Mouse (Mus musculus) CH12.LX (cell line): ENCODE data around the gene Crtc2. TPM values are rescaled to one million over a fixed set of nuclear protein-coding genes. Genes with fewer than 3 reads are reported as not detected.

Source experiments
- DNase-seq: peaks from one replicate; pipeline ENCODE4 v3.0.0-alpha.2; 2013; ENCODE audit errors: extremely low read depth
- H3K27ac ChIP-seq: 2 replicates; pipeline ENCODE4 v1.5.1; 2012; ENCODE audit warnings: low read depth, mild to moderate bottlenecking, control low read depth, moderate library complexity; ENCODE audit not compliant: insufficient read depth
- H3K27me3 ChIP-seq: replicated peaks from 2 replicates; pipeline ENCODE3; 2012; ENCODE audit warnings: inconsistent platforms
- H3K36me3 ChIP-seq, 2 experiments: replicated peaks in 1 of 2; 2 replicates each; pipeline versions ENCODE3 to v1.6.1; 2012; ENCODE audit warnings: inconsistent platforms in 1 of 2, low read length in 1 of 2, mild to moderate bottlenecking in 1 of 2, mixed read lengths in 1 of 2, moderate library complexity in 1 of 2; ENCODE audit not compliant: control insufficient read depth in 1 of 2, insufficient read depth in 1 of 2
- H3K4me1 ChIP-seq, 2 experiments: 2 replicates each; pipeline ENCODE4 v1.6.1; 2012; ENCODE audit warnings: inconsistent platforms in 1 of 2, moderate library complexity in 1 of 2; ENCODE audit not compliant: insufficient read depth in 2 of 2, control insufficient read depth in 1 of 2
- H3K4me2 ChIP-seq: 2 replicates; pipeline ENCODE4 v1.6.1; 2012; ENCODE audit warnings: low read depth, mild to moderate bottlenecking, control low read depth; ENCODE audit not compliant: poor library complexity, insufficient read depth, severe bottlenecking
- H3K4me3 ChIP-seq, 3 experiments: fragments of 150-350 bp in 1 of 3; sonication (generic) in 1 of 3; replicated peaks in 1 of 3; 2 replicates each; pipeline versions ENCODE3 to v1.5.1; 2011 to 2012; ENCODE audit warnings: low read depth in 2 of 3, low read length in 2 of 3, mild to moderate bottlenecking in 2 of 3, moderate library complexity in 2 of 3, control low read depth in 1 of 3, improper control_type of control experiment in 1 of 3, inconsistent platforms in 1 of 3, mixed read lengths in 1 of 3; ENCODE audit not compliant: poor library complexity in 1 of 3
- H3K79me2 ChIP-seq: replicated peaks from 2 replicates; pipeline ENCODE4 v1.6.1; 2012; ENCODE audit warnings: mild to moderate bottlenecking, moderate library complexity; ENCODE audit not compliant: control insufficient read depth, poor library complexity, insufficient read depth, severe bottlenecking; ENCODE audit errors: extremely low read depth
- H3K9ac ChIP-seq: 2 replicates; pipeline ENCODE4 v1.6.1; 2012; ENCODE audit warnings: low read depth, mild to moderate bottlenecking, control low read depth, moderate library complexity; ENCODE audit not compliant: insufficient read depth
- H3K9me3 ChIP-seq: replicated peaks from 2 replicates; pipeline ENCODE3; 2012; ENCODE audit warnings: low read length, inconsistent platforms, mixed read lengths
- CHD1 ChIP-seq: IDR thresholded peaks from 2 replicates; pipeline ENCODE4 v1.6.1; 2012; ENCODE audit warnings: low read depth, low read length, improper control_type of control experiment, inconsistent platforms
- CHD2 ChIP-seq: IDR thresholded peaks from 2 replicates; pipeline ENCODE4 v1.6.1; 2011; ENCODE audit warnings: low read length, improper control_type of control experiment
- CTCF ChIP-seq, 2 experiments: IDR thresholded peaks in 1 of 2; conservative IDR thresholded peaks in 1 of 2; 2 replicates each; pipeline ENCODE4 v1.5.1; 2011 to 2012; ENCODE audit warnings: low read depth in 2 of 2, low read length in 2 of 2, improper control_type of control experiment in 1 of 2, inconsistent platforms in 1 of 2, mild to moderate bottlenecking in 1 of 2, moderate library complexity in 1 of 2
- E2F4 ChIP-seq: IDR thresholded peaks from 2 replicates; pipeline ENCODE4 v1.6.1; 2011; ENCODE audit warnings: low read depth, low read length, improper control_type of control experiment; ENCODE audit not compliant: insufficient replicate concordance
- ETS1 ChIP-seq: conservative IDR thresholded peaks from 2 replicates; pipeline ENCODE4 v1.6.1; 2012; ENCODE audit warnings: low read depth, mild to moderate bottlenecking, inconsistent platforms, low read length, improper control_type of control experiment, moderate library complexity
- GABPA ChIP-seq: IDR thresholded peaks from 2 replicates; pipeline ENCODE4 v1.6.1; 2012; ENCODE audit warnings: low read depth, low read length, improper control_type of control experiment, inconsistent platforms; ENCODE audit not compliant: insufficient replicate concordance
- HCFC1 ChIP-seq: IDR thresholded peaks from 2 replicates; pipeline ENCODE4 v1.6.1; 2012; ENCODE audit warnings: low read depth, mild to moderate bottlenecking, inconsistent platforms, low read length, improper control_type of control experiment
- MAFK ChIP-seq: IDR thresholded peaks from 2 replicates; pipeline ENCODE4 v1.6.1; 2011; ENCODE audit warnings: low read length, improper control_type of control experiment; ENCODE audit not compliant: insufficient replicate concordance
- MAX ChIP-seq: IDR thresholded peaks from 2 replicates; pipeline ENCODE4 v1.6.1; 2011; ENCODE audit warnings: low read length, improper control_type of control experiment
- MAZ ChIP-seq: IDR thresholded peaks from 2 replicates; pipeline ENCODE4 v1.6.1; 2012; ENCODE audit warnings: low read depth, mild to moderate bottlenecking, inconsistent platforms, low read length, improper control_type of control experiment, moderate library complexity
- MXI1 ChIP-seq: IDR thresholded peaks from 2 replicates; pipeline ENCODE4 v1.6.1; 2011; ENCODE audit warnings: mild to moderate bottlenecking, low read depth, low read length, improper control_type of control experiment
- NRF1 ChIP-seq: IDR thresholded peaks from 2 replicates; pipeline ENCODE4 v1.6.1; 2014; ENCODE audit warnings: low read depth, mild to moderate bottlenecking, inconsistent platforms, low read length, improper control_type of control experiment, moderate library complexity
- POLR2AphosphoS2 ChIP-seq: IDR thresholded peaks from 2 replicates; pipeline ENCODE4 v1.6.1; 2011; ENCODE audit warnings: low read depth, low read length, improper control_type of control experiment
- RAD21 ChIP-seq: IDR thresholded peaks from 2 replicates; pipeline ENCODE4 v1.6.1; 2011; ENCODE audit warnings: low read depth, mild to moderate bottlenecking, low read length, improper control_type of control experiment, moderate library complexity
- RCOR1 ChIP-seq: conservative IDR thresholded peaks from 2 replicates; pipeline ENCODE4 v1.6.1; 2012; ENCODE audit warnings: low read depth, mild to moderate bottlenecking, inconsistent platforms, low read length, improper control_type of control experiment
- SMC3 ChIP-seq: IDR thresholded peaks from 2 replicates; pipeline ENCODE4 v1.6.1; 2011; ENCODE audit warnings: low read depth, low read length, improper control_type of control experiment
- TBP ChIP-seq: conservative IDR thresholded peaks from 2 replicates; pipeline ENCODE4 v1.6.1; 2011; ENCODE audit warnings: low read depth, low read length, improper control_type of control experiment
- TCF12 ChIP-seq: IDR thresholded peaks from 2 replicates; pipeline ENCODE4 v1.6.1; 2014; ENCODE audit warnings: low read depth, mild to moderate bottlenecking, inconsistent platforms, low read length, improper control_type of control experiment
- UBTF ChIP-seq: IDR thresholded peaks from 2 replicates; pipeline ENCODE4 v1.6.1; 2012; ENCODE audit warnings: low read depth, mild to moderate bottlenecking, inconsistent platforms, low read length, improper control_type of control experiment, moderate library complexity
- USF1 ChIP-seq: IDR thresholded peaks from 2 replicates; pipeline ENCODE4 v1.6.1; 2014; ENCODE audit warnings: low read depth, mild to moderate bottlenecking, inconsistent platforms, low read length, improper control_type of control experiment
- ZKSCAN1 ChIP-seq: IDR thresholded peaks from 2 replicates; pipeline ENCODE4 v1.6.1; 2012; ENCODE audit warnings: low read depth, inconsistent platforms, low read length, improper control_type of control experiment, borderline replicate concordance
- ZMIZ1 ChIP-seq: IDR thresholded peaks from 2 replicates; pipeline ENCODE4 v1.6.1; 2012; ENCODE audit warnings: low read depth, mild to moderate bottlenecking, inconsistent platforms, low read length, improper control_type of control experiment
- dilution Hi-C: fragments of 300-500 bp; cut with MboI; formaldehyde crosslinking; loops from 2 replicates; pipeline ENCODE4 v1.14.3; 2020; ENCODE audit warnings: low sequenced_read_pairs; ENCODE audit not compliant: extremely low pct_unique_long_range_greater_than_20kb, extremely low pct_ligation_motif_present
- in situ Hi-C: fragments of 300-500 bp; cut with MboI; formaldehyde crosslinking; loops from 3 replicates; pipeline ENCODE4 v1.14.3; 2019; ENCODE audit warnings: low sequenced_read_pairs, low pct_ligation_motif_present, low pct_unique_long_range_greater_than_20kb, mixed read lengths
- polyA plus RNA-seq: library from polyadenylated mRNA; unstranded; fragments of >175 nt; gene quantifications from 2 replicates; pipeline ENCODE4 v1.2.1, GENCODE M21; 2012; ENCODE audit warnings: low read depth; ENCODE audit not compliant: insufficient read length
- total RNA-seq, 2 experiments: library from RNA; depleted of rRNA; stranded (reverse); fragments of 300-350 nt in 1 of 2; fragments of >200 nt in 1 of 2; gene quantifications; 2 replicates each; pipeline ENCODE4 v1.2.3; 2012 to 2014

Gene Crtc2
- total and polyA plus RNA-seq, 3 experiments: 6.1 to 69.8 (median 13.5) TPM

- no peak overlapping the region for H3K27ac ChIP-seq
- DNase-seq: no peak
- H3K79me2 ChIP-seq: no peaks in the 10 kb centered on the region
- H3K9ac ChIP-seq: no peak overlapping the region
- no peak overlapping the region for H3K4me2 ChIP-seq
- peaks cover 88 to 96% of the 10 kb centered on the region in 2 experiments for H3K36me3 ChIP-seq
- H3K4me1 ChIP-seq: no peaks in the 10 kb centered on the region
- dilution Hi-C loops: no loop called here
- H3K9me3 ChIP-seq: no peaks in the 10 kb centered on the region
- H3K27me3 ChIP-seq: no peaks in the 10 kb centered on the region
- TF ChIP-seq RAD21 (no peak), NRF1 (no peak), MAX (no peak), CTCF (conservative IDR thresholded peaks at IDR 0.05 in 1 of 2, IDR thresholded peaks at IDR 0.05 in 1 of 2; ENCODE audit: low read depth in 2 of 2, low read length in 2 of 2) (no peak), USF1 (no peak)
- no peak overlapping the region for H3K4me3 ChIP-seq
- in situ Hi-C loops: no loop called here
These were observed 22.9 kb downstream of the Crtc2 start for GRCm38 (mm10) chr3:90276858-90277257.

- Histone ChIP-seq H3K4me1 (no peaks in the 10 kb centered on the region), H3K4me2 (no peak overlapping the region), H3K36me3 (peaks cover 79 to 95% of the 10 kb centered on the region in 2 experiments), H3K27me3 (no peaks in the 10 kb centered on the region), H3K9me3 (no peaks in the 10 kb centered on the region)
- TF ChIP-seq CHD1 (no peak), TCF12 (no peak), RCOR1 (no peak), SMC3 (no peak), MAFK (no peak), MXI1 (no peak), ETS1 (no peak), HCFC1 (no peak), ZKSCAN1 (no peak), MAZ (no peak), E2F4 (no peak)
- TF ChIP-seq, all 38 proteins: peak for 0
- Histone ChIP-seq H3K4me3 (no peak overlapping the region), H3K79me2 (no peaks in the 10 kb centered on the region), H3K27ac (no peak overlapping the region), H3K9ac (no peak overlapping the region)
- in situ Hi-C loops: no loop called here
- dilution Hi-C loops: no loop called here
- no peak for DNase-seq
These were observed 23.8 kb downstream of the Crtc2 start for GRCm38 (mm10) chr3:90277793-90278192.

- Histone ChIP-seq H3K4me2 (no peak overlapping the region), H3K27ac (no peak overlapping the region), H3K27me3 (no peaks in the 10 kb centered on the region), H3K4me3 (no peak overlapping the region), H3K9me3 (no peaks in the 10 kb centered on the region)
- TF ChIP-seq ZKSCAN1 (no peak), GABPA (no peak), POLR2AphosphoS2 (no peak), E2F4 (no peak), HCFC1 (no peak), TBP (no peak), ZMIZ1 (no peak), MAZ (no peak), CHD2 (no peak), TCF12 (no peak), RCOR1 (no peak), UBTF (no peak)
- TF ChIP-seq, all 38 proteins: peak for 0
- Histone ChIP-seq H3K4me1 (no peaks in the 10 kb centered on the region), H3K9ac (no peak overlapping the region), H3K36me3 (peaks cover 76 to 95% of the 10 kb centered on the region in 2 experiments), H3K79me2 (no peaks in the 10 kb centered on the region)
- in situ Hi-C loops (no loop called here), dilution Hi-C loops (no loop called here)
- DNase-seq: no peak
These were observed 24.2 kb downstream of the Crtc2 start for GRCm38 (mm10) chr3:90278211-90278610.
